Mouse (Mus musculus) MEL (cell line): Measurements from ENCODE around the gene Nr5a2. TPM values are rescaled to one million over a fixed set of nuclear protein-coding genes. Genes with fewer than 3 reads are reported as not detected.
A peak's percentile ranks its signal among the peaks of the same experiment; 100 is the strongest.

Source experiments
- DNase-seq: peaks from one replicate; pipeline ENCODE4 v3.0.0; 2011; ENCODE audit warnings: low read depth, low spot score
- H3K27ac ChIP-seq: 2 replicates; pipeline ENCODE4 v1.5.1; 2012; ENCODE audit warnings: low read depth, mild to moderate bottlenecking, control low read depth, low read length, moderate library complexity; ENCODE audit not compliant: control insufficient read depth
- H3K27me3 ChIP-seq, 2 experiments: fragments of 150-350 bp in 1 of 2; sonication (generic) in 1 of 2; 2 replicates each; pipeline ENCODE4 v1.6.1; 2012; ENCODE audit warnings: low read length in 2 of 2, mild to moderate bottlenecking in 2 of 2, improper control_type of control experiment in 1 of 2, moderate library complexity in 1 of 2; ENCODE audit not compliant: insufficient read depth in 2 of 2, control insufficient read depth in 1 of 2
- H3K36me3 ChIP-seq, 2 experiments: 2 replicates each; pipeline ENCODE4 v1.6.1; 2012 to 2014; ENCODE audit warnings: low read length in 2 of 2, improper control_type of control experiment in 1 of 2, inconsistent platforms in 1 of 2, mild to moderate bottlenecking in 1 of 2; ENCODE audit not compliant: insufficient read depth in 2 of 2, control insufficient read depth in 1 of 2
- H3K4me1 ChIP-seq, 2 experiments: fragments of 150-350 bp in 1 of 2; sonication (generic) in 1 of 2; 2 replicates each; pipeline ENCODE4 v1.6.1; 2012; ENCODE audit warnings: low read length in 2 of 2, improper control_type of control experiment in 1 of 2, mild to moderate bottlenecking in 1 of 2; ENCODE audit not compliant: insufficient read depth in 2 of 2, control insufficient read depth in 1 of 2
- H3K4me3 ChIP-seq, 2 experiments: fragments of 150-350 bp in 1 of 2; sonication (generic) in 1 of 2; 2 replicates each; pipeline ENCODE4 v1.5.1; 2012; ENCODE audit warnings: low read depth in 2 of 2, low read length in 2 of 2, mild to moderate bottlenecking in 2 of 2, moderate library complexity in 2 of 2, control low read depth in 1 of 2, improper control_type of control experiment in 1 of 2; ENCODE audit not compliant: control insufficient read depth in 1 of 2, insufficient read depth in 1 of 2
- H3K79me2 ChIP-seq: 2 replicates; pipeline ENCODE4 v1.6.1; 2012; ENCODE audit warnings: mild to moderate bottlenecking, low read length, moderate library complexity; ENCODE audit not compliant: control insufficient read depth, poor library complexity, insufficient read depth
- H3K9ac ChIP-seq: 2 replicates; pipeline ENCODE4 v1.6.1; 2012; ENCODE audit warnings: low read depth, mild to moderate bottlenecking, control low read depth, low read length, moderate library complexity; ENCODE audit not compliant: control insufficient read depth, poor library complexity, severe bottlenecking
- H3K9me3 ChIP-seq: fragments of 150-350 bp; sonication (generic); replicated peaks from 2 replicates; pipeline ENCODE4 v1.6.1; 2012; ENCODE audit warnings: mild to moderate bottlenecking, low read length, improper control_type of control experiment, moderate library complexity; ENCODE audit not compliant: insufficient read depth
- BHLHE40 ChIP-seq: IDR thresholded peaks from 2 replicates; pipeline ENCODE4 v1.6.1; 2012; ENCODE audit warnings: low read depth, mild to moderate bottlenecking, inconsistent platforms, low read length, improper control_type of control experiment, borderline replicate concordance
- CTCF ChIP-seq, 3 experiments: IDR thresholded peaks in 2 of 3; conservative IDR thresholded peaks in 1 of 3; 2 replicates each; pipeline ENCODE4 v1.5.1; 2011 to 2012; ENCODE audit warnings: low read length in 3 of 3, low read depth in 2 of 3, mild to moderate bottlenecking in 2 of 3, improper control_type of control experiment in 1 of 3, inconsistent platforms in 1 of 3, mixed read lengths in 1 of 3, moderate library complexity in 1 of 3; ENCODE audit not compliant: control insufficient read depth in 1 of 3, insufficient read depth in 1 of 3, poor library complexity in 1 of 3, severe bottlenecking in 1 of 3
- E2F4 ChIP-seq: IDR thresholded peaks from 2 replicates; pipeline ENCODE4 v1.6.1; 2011; ENCODE audit warnings: low read depth, low read length, improper control_type of control experiment, borderline replicate concordance
- ELF1 ChIP-seq: IDR thresholded peaks from 2 replicates; pipeline ENCODE4 v1.6.1; 2014; ENCODE audit warnings: low read depth, mild to moderate bottlenecking, inconsistent platforms, low read length, improper control_type of control experiment, moderate library complexity
- EP300 ChIP-seq, 2 experiments: IDR thresholded peaks; 2 replicates each; pipeline ENCODE4 v1.6.1; 2011; ENCODE audit warnings: improper control_type of control experiment in 2 of 2, low read length in 2 of 2, low read depth in 1 of 2, mild to moderate bottlenecking in 1 of 2
- ETS1 ChIP-seq: IDR thresholded peaks from 2 replicates; pipeline ENCODE4 v1.6.1; 2012; ENCODE audit warnings: low read depth, mild to moderate bottlenecking, inconsistent platforms, low read length, improper control_type of control experiment, moderate library complexity
- HCFC1 ChIP-seq: IDR thresholded peaks from 2 replicates; pipeline ENCODE4 v1.6.1; 2012; ENCODE audit warnings: low read depth, mild to moderate bottlenecking, inconsistent platforms, low read length, improper control_type of control experiment, moderate library complexity
- JUND ChIP-seq: IDR thresholded peaks from 2 replicates; pipeline ENCODE4 v1.6.1; 2011; ENCODE audit warnings: low read depth, mild to moderate bottlenecking, improper control_type of control experiment, low read length
- MAFK ChIP-seq: IDR thresholded peaks from 2 replicates; pipeline ENCODE4 v1.6.1; 2011; ENCODE audit warnings: low read depth, mild to moderate bottlenecking, low read length, improper control_type of control experiment, borderline replicate concordance
- MAZ ChIP-seq: IDR thresholded peaks from 2 replicates; pipeline ENCODE4 v1.6.1; 2012; ENCODE audit warnings: low read depth, mild to moderate bottlenecking, inconsistent platforms, low read length, improper control_type of control experiment
- MEF2A ChIP-seq: IDR thresholded peaks from 2 replicates; pipeline ENCODE4 v1.6.1; 2014; ENCODE audit warnings: low read depth, mild to moderate bottlenecking, inconsistent platforms, low read length, improper control_type of control experiment; ENCODE audit not compliant: poor library complexity, insufficient replicate concordance, severe bottlenecking; ENCODE audit errors: extremely low read depth
- MXI1 ChIP-seq: IDR thresholded peaks from 2 replicates; pipeline ENCODE4 v1.6.1; 2011; ENCODE audit warnings: mild to moderate bottlenecking, low read depth, low read length, improper control_type of control experiment
- MYB ChIP-seq: IDR thresholded peaks from 2 replicates; pipeline ENCODE4 v1.6.1; 2011; ENCODE audit warnings: mild to moderate bottlenecking, low read depth, low read length, improper control_type of control experiment
- NRF1 ChIP-seq: IDR thresholded peaks from 2 replicates; pipeline ENCODE4 v1.6.1; 2014; ENCODE audit warnings: low read depth, mild to moderate bottlenecking, inconsistent platforms, low read length, improper control_type of control experiment, moderate library complexity; ENCODE audit not compliant: poor library complexity, insufficient read depth, severe bottlenecking
- POLR2A ChIP-seq, 2 experiments: IDR thresholded peaks; 2 replicates each; pipeline ENCODE4 v1.6.1; 2011 to 2012; ENCODE audit warnings: low read length in 2 of 2, mild to moderate bottlenecking in 2 of 2, control low read depth in 1 of 2, improper control_type of control experiment in 1 of 2, low read depth in 1 of 2, moderate library complexity in 1 of 2; ENCODE audit not compliant: control insufficient read depth in 1 of 2, insufficient read depth in 1 of 2, poor library complexity in 1 of 2
- POLR2AphosphoS2 ChIP-seq: IDR thresholded peaks from 2 replicates; pipeline ENCODE4 v1.6.1; 2011; ENCODE audit warnings: low read length, improper control_type of control experiment
- RAD21 ChIP-seq: IDR thresholded peaks from 2 replicates; pipeline ENCODE4 v1.6.1; 2011; ENCODE audit warnings: mild to moderate bottlenecking, low read depth, low read length, improper control_type of control experiment
- RCOR1 ChIP-seq: IDR thresholded peaks from 2 replicates; pipeline ENCODE4 v1.6.1; 2012; ENCODE audit warnings: low read depth, mild to moderate bottlenecking, inconsistent platforms, low read length, improper control_type of control experiment
- SIN3A ChIP-seq: IDR thresholded peaks from 2 replicates; pipeline ENCODE4 v1.6.1; 2012; ENCODE audit warnings: low read length, improper control_type of control experiment, inconsistent platforms
- SMC3 ChIP-seq: IDR thresholded peaks from 2 replicates; pipeline ENCODE4 v1.6.1; 2011; ENCODE audit warnings: low read depth, low read length, improper control_type of control experiment
- TAL1 ChIP-seq: IDR thresholded peaks from 2 replicates; pipeline ENCODE4 v1.6.1; 2012; ENCODE audit warnings: mild to moderate bottlenecking, inconsistent platforms, low read length, moderate library complexity, mixed read lengths
- TCF12 ChIP-seq: IDR thresholded peaks from 2 replicates; pipeline ENCODE4 v1.6.1; 2014; ENCODE audit warnings: low read depth, mild to moderate bottlenecking, inconsistent platforms, low read length, improper control_type of control experiment, moderate library complexity
- UBTF ChIP-seq: IDR thresholded peaks from 2 replicates; pipeline ENCODE4 v1.6.1; 2012; ENCODE audit warnings: low read depth, mild to moderate bottlenecking, inconsistent platforms, low read length, improper control_type of control experiment, moderate library complexity, borderline replicate concordance; ENCODE audit not compliant: insufficient read depth
- USF1 ChIP-seq: IDR thresholded peaks from 2 replicates; pipeline ENCODE4 v1.6.1; 2014; ENCODE audit warnings: low read depth, mild to moderate bottlenecking, inconsistent platforms, low read length, improper control_type of control experiment, moderate library complexity
- USF2 ChIP-seq, 2 experiments: IDR thresholded peaks; 2 replicates each; pipeline ENCODE4 v1.6.1; 2011 to 2012; ENCODE audit warnings: improper control_type of control experiment in 2 of 2, low read length in 2 of 2, borderline replicate concordance in 1 of 2, inconsistent platforms in 1 of 2, low read depth in 1 of 2, mild to moderate bottlenecking in 1 of 2; ENCODE audit not compliant: insufficient read depth in 1 of 2
- ZKSCAN1 ChIP-seq: IDR thresholded peaks from 2 replicates; pipeline ENCODE4 v1.6.1; 2012; ENCODE audit warnings: low read depth, mild to moderate bottlenecking, inconsistent platforms, low read length, improper control_type of control experiment, moderate library complexity
- ZMIZ1 ChIP-seq: IDR thresholded peaks from 2 replicates; pipeline ENCODE4 v1.6.1; 2012; ENCODE audit warnings: low read depth, mild to moderate bottlenecking, inconsistent platforms, low read length, improper control_type of control experiment, moderate library complexity
- ZNF384 ChIP-seq: IDR thresholded peaks from 2 replicates; pipeline ENCODE4 v1.6.1; 2012; ENCODE audit warnings: low read depth, mild to moderate bottlenecking, inconsistent platforms, low read length, improper control_type of control experiment
- polyA plus RNA-seq, 2 experiments: library from polyadenylated mRNA; stranded (reverse) in 1 of 2; unstranded in 1 of 2; fragments of >175 nt in 1 of 2; fragments of >200 nt in 1 of 2; gene quantifications; 2 replicates each; pipeline versions ENCODE4 v1.2.1 to v1.2.4; 2012; ENCODE audit warnings: low replicate concordance in 2 of 2, low read depth in 1 of 2; ENCODE audit not compliant: insufficient read length in 2 of 2, insufficient read depth in 1 of 2, missing spikeins in 1 of 2
- total RNA-seq: library from RNA; depleted of rRNA; stranded (reverse); fragments of 300-350 nt; gene quantifications from 2 replicates; pipeline ENCODE4 v1.2.3, GENCODE M21; 2012

The Nr5a2 gene
- total and polyA plus RNA-seq, 3 experiments = 0.03 to 0.39 TPM; not detected in 1

DNA sequence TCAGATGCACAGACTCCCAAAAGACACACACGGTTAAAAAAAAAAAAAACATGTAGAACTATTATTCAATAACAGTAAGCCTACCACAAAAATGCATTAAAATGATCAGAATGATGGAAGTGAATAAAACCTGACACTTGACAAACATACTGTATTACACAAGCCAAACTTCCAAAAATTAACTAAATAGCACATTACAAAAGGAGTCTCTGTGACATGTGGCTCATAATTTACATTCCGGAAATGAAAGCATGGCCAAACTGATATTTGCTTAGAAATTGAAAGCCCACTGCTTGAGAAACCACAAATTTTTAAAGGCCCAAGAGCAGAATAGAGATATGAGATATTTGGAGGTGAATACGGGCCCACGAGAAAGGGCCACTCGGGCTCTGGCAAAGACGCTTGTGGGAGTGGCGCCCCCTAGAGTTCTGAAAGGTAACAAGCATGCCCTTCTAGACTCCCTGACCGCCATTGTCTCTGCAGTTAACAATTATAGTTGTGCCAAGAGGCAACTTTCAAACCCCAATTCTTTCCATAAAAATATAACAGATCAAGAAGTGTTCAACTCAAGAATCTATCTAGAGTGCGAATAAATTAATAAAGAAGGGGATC is 93.7 kb downstream of the Nr5a2 start:
- Histone ChIP-seq H3K9me3 (no peaks in the 10 kb centered on the region), H3K27me3 (no peaks in the 10 kb centered on the region)
- no peak for DNase-seq

DNA sequence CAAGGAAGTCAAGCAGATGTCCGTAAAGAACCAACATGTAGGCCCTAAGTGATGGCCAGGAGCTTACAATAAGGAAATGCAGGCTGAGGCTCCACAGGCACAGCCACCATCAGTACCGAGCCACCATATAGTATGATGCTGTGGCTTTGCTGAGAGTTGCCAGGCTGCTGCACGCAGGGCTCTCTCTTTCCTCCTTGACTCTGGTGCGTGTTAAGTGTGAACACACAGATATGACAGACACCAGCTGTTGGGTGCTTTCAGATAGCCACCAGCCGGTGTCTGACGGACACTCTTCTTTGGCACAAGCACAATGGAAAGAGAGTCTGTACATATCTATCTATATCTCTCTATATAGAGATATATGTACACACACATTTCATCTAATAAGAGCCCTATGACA is 97.0 kb downstream of the Nr5a2 start:
- DNase-seq = no peak
- H3K27me3 ChIP-seq = no peaks in the 10 kb centered on the region
- no peaks in the 10 kb centered on the region for H3K36me3 ChIP-seq

More for the DNA sequence above, 93.7 kb downstream of the Nr5a2 start:
- Histone ChIP-seq H3K9ac (no peak overlapping the region), H3K27ac (no peak overlapping the region), H3K79me2 (no peaks in the 10 kb centered on the region), H3K4me1 (no peaks in the 10 kb centered on the region), H3K36me3 (no peaks in the 10 kb centered on the region), H3K4me3 (no peak overlapping the region)
- peak in 2 of 3 experiments; percentile 12 to 40; a peak in 3 of 6 replicates for TF ChIP-seq CTCF (IDR thresholded peaks at IDR 0.05 in 2 of 3, conservative IDR thresholded peaks at IDR 0.05 in 1 of 3; ENCODE audit: control insufficient read depth in 1 of 3, insufficient read depth in 1 of 3, low read depth in 2 of 3, low read length in 3 of 3, poor library complexity in 1 of 3, severe bottlenecking in 1 of 3)
- TF ChIP-seq JUND = no peak

DNA sequence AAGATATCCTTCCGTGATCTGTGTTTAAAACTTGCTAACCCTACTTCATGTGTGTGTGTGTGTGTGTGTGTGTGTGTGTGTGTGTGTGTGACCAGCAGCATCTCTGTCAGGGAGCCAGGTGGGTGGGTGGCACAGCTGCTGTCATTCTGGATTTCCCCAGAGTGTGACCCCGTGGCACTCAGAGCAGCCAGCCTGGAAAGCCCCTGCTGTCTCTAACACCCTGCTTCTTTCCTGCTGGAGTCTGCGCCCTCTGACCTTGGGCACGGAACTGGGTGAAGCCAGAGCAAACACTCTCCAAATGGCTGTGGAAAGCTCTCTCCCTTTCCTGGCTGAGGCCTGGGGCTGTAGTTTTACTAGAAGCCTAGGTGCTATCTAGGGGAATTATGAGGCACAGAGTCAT is 100.8 kb downstream of the Nr5a2 start:
- no peaks in the 10 kb centered on the region for H3K36me3 ChIP-seq
- no peaks in the 10 kb centered on the region for H3K4me1 ChIP-seq
- H3K27me3 ChIP-seq = no peaks in the 10 kb centered on the region
- TF ChIP-seq POLR2AphosphoS2 (no peak), TAL1 (no peak), MAFK (no peak), ZNF384 (no peak), CTCF (IDR thresholded peaks at IDR 0.05 in 2 of 3, conservative IDR thresholded peaks at IDR 0.05 in 1 of 3; ENCODE audit: control insufficient read depth in 1 of 3, insufficient read depth in 1 of 3, low read depth in 2 of 3, low read length in 3 of 3, poor library complexity in 1 of 3, severe bottlenecking in 1 of 3) (no peak), ELF1 (no peak), SMC3 (no peak), NRF1 (no peak), JUND (no peak), ETS1 (no peak), ZMIZ1 (no peak), SIN3A (no peak)
- no peak overlapping the region for H3K27ac ChIP-seq
- no peaks in the 10 kb centered on the region for H3K79me2 ChIP-seq
- H3K4me3 ChIP-seq = no peak overlapping the region
- no peak overlapping the region for H3K9ac ChIP-seq
- no peaks in the 10 kb centered on the region for H3K9me3 ChIP-seq
- no peak for DNase-seq

More for the DNA sequence above, 97.0 kb downstream of the Nr5a2 start:
- Histone ChIP-seq H3K27ac (no peak overlapping the region), H3K79me2 (no peaks in the 10 kb centered on the region), H3K4me3 (no peak overlapping the region), H3K4me1 (no peaks in the 10 kb centered on the region), H3K9ac (no peak overlapping the region), H3K9me3 (no peaks in the 10 kb centered on the region)
- TF ChIP-seq EP300 (IDR thresholded peaks at IDR 0.05; ENCODE audit: low read depth in 1 of 2, low read length in 2 of 2) (no peak), HCFC1 (no peak), SIN3A (no peak), MEF2A (no peak), ZKSCAN1 (no peak), RAD21 (no peak), MXI1 (no peak), MYB (no peak), JUND (no peak), POLR2A (IDR thresholded peaks at IDR 0.05; ENCODE audit: control insufficient read depth in 1 of 2, insufficient read depth in 1 of 2, low read depth in 1 of 2, low read length in 2 of 2, poor library complexity in 1 of 2) (no peak), MAZ (no peak), TCF12 (no peak), USF2 (IDR thresholded peaks at IDR 0.05; ENCODE audit: borderline replicate concordance in 1 of 2, insufficient read depth in 1 of 2, low read depth in 1 of 2, low read length in 2 of 2) (no peak), RCOR1 (no peak), USF1 (no peak), NRF1 (no peak), E2F4 (no peak), BHLHE40 (no peak), UBTF (no peak)
